Mouse (Mus musculus) bone marrow, adult 2 months (tissue): ENCODE measurements at regions not wholly inside any gene's neighbourhood (a gene's known extent, or its start where the extent isn't known, plus 50 kb on each side); places are given as distances from the start of the nearest gene placed in this dataset.

Experiments used
- H3K27ac ChIP-seq: fragments of 200-500 bp; 2 replicates; pipeline ENCODE4 v1.5.1; 2012; ENCODE audit warnings: low read depth, mild to moderate bottlenecking, control low read depth, inconsistent platforms, low read length; ENCODE audit not compliant: control insufficient read depth, poor library complexity, insufficient read depth
- H3K4me1 ChIP-seq: fragments of 200-500 bp; 2 replicates; pipeline ENCODE4 v1.6.1; 2011; ENCODE audit warnings: low read length; ENCODE audit not compliant: control insufficient read depth, insufficient read depth
- H3K4me3 ChIP-seq: fragments of 200-500 bp; replicated peaks from 2 replicates; pipeline ENCODE3; 2011; ENCODE audit warnings: mild to moderate bottlenecking, low read depth, low read length, control low read depth; ENCODE audit not compliant: control insufficient read depth
- CTCF ChIP-seq: fragments of 200-500 bp; IDR thresholded peaks from 2 replicates; pipeline ENCODE4 v1.5.1; 2011; ENCODE audit warnings: low read length, control low read depth; ENCODE audit not compliant: control insufficient read depth, insufficient read depth
- POLR2A ChIP-seq: fragments of 200-500 bp; IDR thresholded peaks from 2 replicates; pipeline ENCODE4 v1.6.1; 2011; ENCODE audit warnings: low read depth, mild to moderate bottlenecking, control low read depth, low read length, borderline replicate concordance; ENCODE audit not compliant: control insufficient read depth
- WGBS: fragments of 180-500 bp; shearing (Covaris S2); methylation state at CpG from one replicate; pipeline ENCODE4 v1.1.7; 2018; 5-methylcytosine and 5-hydroxymethylcytosine counted together

DNA sequence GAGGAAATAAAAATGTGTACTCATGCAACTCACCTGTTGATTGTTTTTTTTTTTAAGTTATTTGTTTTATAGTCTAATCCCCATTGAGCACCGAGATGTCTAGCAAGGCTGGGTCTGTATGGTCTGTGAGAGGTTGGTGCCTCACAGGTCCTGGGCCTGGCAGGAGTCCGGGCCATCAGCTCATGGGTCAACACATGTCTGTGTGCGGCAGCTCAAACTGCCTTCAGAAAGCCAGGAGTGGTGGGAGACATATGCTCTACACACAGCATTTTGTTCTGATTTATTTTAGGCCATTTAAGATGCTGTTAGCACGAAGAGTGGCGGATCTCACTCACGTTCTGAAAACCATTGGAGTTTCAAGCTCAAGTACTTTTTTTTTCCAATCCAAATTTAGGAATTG is 74.6 kb upstream of the Wnt7b start:
- Histone ChIP-seq H3K4me3 (no peak overlapping the region), H3K27ac (no peak overlapping the region), H3K4me1 (no peaks in the 10 kb centered on the region; the same call in 1 of the 2 replicates)
- WGBS: 79% methylated on average over 6 of the region's 6 CpGs
- TF ChIP-seq CTCF: no peak
- no peak for TF ChIP-seq POLR2A

- WGBS: 9% methylated on average over 8 of the region's 8 CpGs
- Histone ChIP-seq H3K4me3 (peak overlapping the region; percentile 19), H3K27ac (peak overlapping the region; percentile 23; the same call in 1 of the 2 replicates), H3K4me1 (no peaks in the 10 kb centered on the region; the same call in 1 of the 2 replicates)
- no peak for TF ChIP-seq POLR2A
These were observed 75.2 kb upstream of the Wnt7b start for GRCm38 (mm10) chr15:85657441-85657989.

DNA sequence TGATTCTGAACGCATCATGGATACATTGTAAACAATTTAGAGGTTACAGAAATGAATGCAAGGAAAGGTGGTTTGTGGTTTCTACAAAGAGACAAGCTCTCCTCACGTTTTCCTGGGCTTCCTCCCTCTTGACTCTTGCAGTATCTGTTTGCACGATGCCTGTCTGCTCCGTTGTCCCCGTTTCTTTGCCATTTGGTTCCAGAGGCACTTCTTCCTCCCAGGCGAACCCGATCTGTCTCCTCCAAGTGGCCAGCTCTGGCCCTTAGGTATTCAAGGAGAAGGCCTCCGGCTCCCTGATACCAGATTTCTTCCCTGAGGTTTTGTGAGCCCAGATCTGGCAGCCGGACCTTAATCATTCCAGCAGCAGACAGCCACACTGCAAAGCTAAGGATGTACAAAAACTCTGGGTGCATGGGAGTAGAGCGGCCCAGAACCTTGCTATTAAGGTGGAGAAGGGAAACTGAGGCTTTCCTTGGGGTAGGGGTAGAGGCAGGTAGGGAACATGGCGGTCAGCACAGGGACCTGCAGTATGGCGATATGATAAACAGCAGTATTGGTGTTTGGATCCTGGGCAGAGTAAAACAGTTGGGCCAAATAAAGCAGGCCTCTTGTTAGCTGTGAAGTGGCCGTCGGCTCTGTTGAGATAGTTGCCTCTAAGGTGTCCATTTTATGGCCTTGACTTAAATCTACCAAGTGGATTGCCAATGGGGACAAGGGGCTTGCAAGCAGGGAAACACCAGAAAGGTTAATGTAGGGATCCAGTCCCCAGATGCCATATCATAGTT is 76.0 kb upstream of the Wnt7b start:
- Histone ChIP-seq H3K4me1 (no peaks in the 10 kb centered on the region; the same call in 1 of the 2 replicates), H3K27ac (no peak overlapping the region), H3K4me3 (peak overlapping the region; percentile 19)
- 51% methylated on average over 14 of the region's 14 CpGs for WGBS
- TF ChIP-seq POLR2A (no peak), CTCF (no peak)

GRCm38 (mm10) chr15:85660528-85661392 is 74.0 kb upstream of the Ppara start:
- Histone ChIP-seq H3K4me3 (no peak overlapping the region), H3K27ac (no peak overlapping the region), H3K4me1 (no peaks in the 10 kb centered on the region; the same call in 1 of the 2 replicates)
- 92% methylated on average over 45 of the region's 45 CpGs for WGBS
- TF ChIP-seq POLR2A: no peak
- no peak for TF ChIP-seq CTCF

DNA sequence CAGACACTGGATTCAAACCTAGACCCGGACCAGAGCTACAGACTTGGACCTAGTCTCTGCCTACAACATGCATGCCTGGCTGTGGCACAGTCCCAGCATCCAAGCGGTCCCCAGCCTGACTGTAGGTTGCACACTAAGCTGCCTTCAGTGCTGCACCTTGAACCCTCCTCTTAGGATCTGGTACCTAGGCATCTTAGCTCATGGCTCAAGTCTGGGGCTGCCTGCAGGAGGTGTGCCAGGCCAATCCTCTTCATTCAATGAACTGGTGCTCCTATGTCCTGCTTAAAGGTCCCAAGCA is 73.4 kb upstream of the Ppara start:
- Histone ChIP-seq H3K4me1 (no peaks in the 10 kb centered on the region; the same call in 1 of the 2 replicates), H3K4me3 (no peak overlapping the region), H3K27ac (no peak overlapping the region)
- TF ChIP-seq POLR2A (no peak), CTCF (no peak)
- WGBS: 98% methylated on average over 2 of the region's 2 CpGs

GRCm38 (mm10) chr15:85661771-85662170 is 73.0 kb upstream of the Ppara start:
- H3K4me3 ChIP-seq: no peak overlapping the region
- no peak overlapping the region for H3K27ac ChIP-seq
- no peaks in the 10 kb centered on the region; the same call in 1 of the 2 replicates for H3K4me1 ChIP-seq
- WGBS: 95% methylated on average over 5 of the region's 5 CpGs
- no peak for TF ChIP-seq POLR2A
- no peak for TF ChIP-seq CTCF

DNA sequence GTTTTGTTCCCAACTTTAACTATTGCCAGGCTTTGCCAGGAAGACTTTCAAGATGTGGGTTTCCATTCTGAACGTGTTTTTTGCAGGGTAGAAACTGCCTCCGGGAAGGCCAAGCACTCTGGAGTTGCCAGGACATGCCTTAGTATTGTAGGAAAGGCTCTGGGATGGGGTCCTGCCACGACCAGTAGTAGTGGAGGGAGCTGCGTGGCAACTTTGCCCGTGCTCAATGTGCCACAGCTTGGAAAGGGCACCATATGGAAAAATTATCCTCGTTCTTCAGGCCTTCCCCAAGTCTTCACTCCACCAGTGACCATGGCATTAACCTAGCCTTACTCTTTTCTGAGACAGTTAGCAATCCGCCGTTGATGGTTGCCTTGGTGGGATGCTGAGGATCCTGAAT is 72.5 kb upstream of the Ppara start:
- 83% methylated on average over 8 of the region's 8 CpGs for WGBS
- TF ChIP-seq POLR2A (no peak), CTCF (no peak)
- H3K27ac ChIP-seq: no peak overlapping the region

GRCm38 (mm10) chr15:85662673-85663072 is 72.1 kb upstream of the Ppara start:
- no peak overlapping the region for H3K4me3 ChIP-seq
- no peak overlapping the region for H3K27ac ChIP-seq
- TF ChIP-seq CTCF (no peak), POLR2A (no peak)
- no peaks in the 10 kb centered on the region; the same call in 1 of the 2 replicates for H3K4me1 ChIP-seq
- 86% methylated on average over 4 of the region's 4 CpGs for WGBS

More for the DNA sequence above, 72.5 kb upstream of the Ppara start:
- Histone ChIP-seq H3K4me1 (no peaks in the 10 kb centered on the region; the same call in 1 of the 2 replicates), H3K4me3 (no peak overlapping the region)

GRCm38 (mm10) chr15:85663757-85664431 is 70.9 kb upstream of the Ppara start:
- TF ChIP-seq POLR2A: no peak
- no peak for TF ChIP-seq CTCF
- 85% methylated on average over 17 of the region's 17 CpGs for WGBS
- no peak overlapping the region for H3K4me3 ChIP-seq
- H3K27ac ChIP-seq: no peak overlapping the region
- H3K4me1 ChIP-seq: no peaks in the 10 kb centered on the region
